Mouse (Mus musculus) kidney, adult 8-10 months (tissue): ENCODE data around the gene Dctpp1.
A peak's percentile ranks its signal among the peaks of the same experiment; 100 is the strongest.

Source experiments
- DNase-seq, 2 experiments: peaks; one replicate each; pipeline ENCODE4 v3.0.0; 2022

The Dctpp1 gene

DNA sequence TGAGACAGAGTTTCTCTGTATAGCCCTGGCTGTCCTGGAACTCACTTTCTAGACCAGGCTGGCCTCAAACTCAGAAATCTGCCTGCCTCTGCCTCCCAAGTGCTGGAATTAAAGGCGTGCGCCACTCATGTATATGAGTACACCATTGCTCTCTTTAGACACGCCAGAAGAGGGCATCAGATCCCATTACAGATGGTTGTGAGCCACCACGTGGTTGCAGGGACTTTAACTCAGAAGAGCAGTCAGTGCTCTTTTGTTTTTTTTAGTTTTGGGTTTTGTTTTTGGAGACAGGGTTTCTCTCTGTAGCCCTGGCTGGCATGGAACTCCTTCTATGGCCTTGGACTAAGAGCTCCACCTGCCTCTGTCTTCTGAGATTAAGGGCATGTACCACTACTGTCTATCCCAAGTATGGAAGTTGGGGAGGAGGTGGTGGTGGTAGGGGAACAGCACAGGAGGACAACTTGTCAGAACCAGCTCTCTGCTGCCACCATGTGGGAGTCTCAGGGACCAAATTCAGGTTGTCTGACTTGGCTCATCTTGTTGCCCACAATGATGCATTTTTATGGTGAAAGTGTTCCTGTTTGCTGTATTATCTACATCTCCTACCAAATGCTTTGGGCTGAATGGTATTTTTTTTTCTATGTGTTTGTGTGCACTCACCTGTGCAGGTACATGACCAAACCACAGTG is 31.8 kb downstream of the Dctpp1 start:
- DNase-seq, result peak; percentile 73 to 86

DNA sequence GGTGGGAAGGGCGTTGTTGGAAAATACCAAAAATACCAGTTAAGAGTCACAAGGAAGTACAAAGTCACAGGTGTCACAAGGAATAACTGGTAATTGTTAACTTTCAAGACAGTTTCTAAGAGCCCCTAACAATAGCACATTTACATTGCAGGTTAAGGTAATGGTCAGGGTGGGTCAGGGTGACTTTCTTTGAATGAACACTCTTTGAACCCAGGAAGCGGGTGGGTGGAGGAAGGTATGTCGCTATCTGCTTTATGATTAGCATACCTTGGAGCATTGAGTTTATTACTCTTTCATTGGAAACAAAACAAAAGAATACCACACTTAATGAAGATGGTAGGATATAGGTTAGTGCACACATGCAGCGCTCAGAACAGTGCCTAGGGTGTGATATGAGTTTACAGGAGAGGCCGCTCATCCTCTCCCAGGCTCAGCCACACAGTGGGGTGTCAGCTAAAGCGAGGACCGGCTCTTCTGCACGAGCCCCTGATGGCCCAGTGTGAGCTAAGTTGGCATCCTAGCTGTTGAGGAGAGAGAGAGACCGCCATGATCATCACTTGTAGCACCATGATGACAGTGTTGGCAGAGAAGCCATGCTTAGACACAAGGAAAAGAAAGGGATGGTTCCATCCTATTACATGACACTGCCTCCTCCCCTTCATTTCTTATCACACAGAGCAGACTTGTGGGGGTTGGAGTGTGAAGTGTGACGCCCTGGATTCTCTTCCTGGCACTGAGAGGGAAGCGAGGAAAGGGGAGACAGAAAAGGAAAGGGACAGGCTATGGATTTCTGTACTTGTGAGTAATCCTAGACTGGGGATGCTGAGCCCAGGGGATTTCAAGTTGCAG is 35.1 kb downstream of the Dctpp1 start:
- no peak for DNase-seq

DNA sequence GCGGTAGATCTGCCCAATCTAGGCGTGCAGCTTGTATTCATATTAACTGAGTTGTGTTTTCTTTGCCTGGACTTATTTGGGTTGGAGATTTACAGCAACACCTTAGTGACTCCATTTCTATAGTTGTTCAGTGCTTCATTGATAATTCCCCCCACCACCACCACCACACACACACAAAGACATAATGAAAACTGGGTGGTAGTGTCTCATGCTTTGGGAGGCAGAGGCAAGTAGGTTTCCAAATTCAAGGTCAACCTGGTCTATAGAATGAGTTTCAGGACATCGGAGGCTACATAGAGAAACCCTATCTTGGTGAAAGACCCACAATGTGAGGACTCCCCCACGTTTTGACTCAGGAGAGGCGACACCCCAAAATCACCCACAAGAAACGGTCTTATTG is 35.9 kb downstream of the Dctpp1 start:
- no peak for DNase-seq

DNA sequence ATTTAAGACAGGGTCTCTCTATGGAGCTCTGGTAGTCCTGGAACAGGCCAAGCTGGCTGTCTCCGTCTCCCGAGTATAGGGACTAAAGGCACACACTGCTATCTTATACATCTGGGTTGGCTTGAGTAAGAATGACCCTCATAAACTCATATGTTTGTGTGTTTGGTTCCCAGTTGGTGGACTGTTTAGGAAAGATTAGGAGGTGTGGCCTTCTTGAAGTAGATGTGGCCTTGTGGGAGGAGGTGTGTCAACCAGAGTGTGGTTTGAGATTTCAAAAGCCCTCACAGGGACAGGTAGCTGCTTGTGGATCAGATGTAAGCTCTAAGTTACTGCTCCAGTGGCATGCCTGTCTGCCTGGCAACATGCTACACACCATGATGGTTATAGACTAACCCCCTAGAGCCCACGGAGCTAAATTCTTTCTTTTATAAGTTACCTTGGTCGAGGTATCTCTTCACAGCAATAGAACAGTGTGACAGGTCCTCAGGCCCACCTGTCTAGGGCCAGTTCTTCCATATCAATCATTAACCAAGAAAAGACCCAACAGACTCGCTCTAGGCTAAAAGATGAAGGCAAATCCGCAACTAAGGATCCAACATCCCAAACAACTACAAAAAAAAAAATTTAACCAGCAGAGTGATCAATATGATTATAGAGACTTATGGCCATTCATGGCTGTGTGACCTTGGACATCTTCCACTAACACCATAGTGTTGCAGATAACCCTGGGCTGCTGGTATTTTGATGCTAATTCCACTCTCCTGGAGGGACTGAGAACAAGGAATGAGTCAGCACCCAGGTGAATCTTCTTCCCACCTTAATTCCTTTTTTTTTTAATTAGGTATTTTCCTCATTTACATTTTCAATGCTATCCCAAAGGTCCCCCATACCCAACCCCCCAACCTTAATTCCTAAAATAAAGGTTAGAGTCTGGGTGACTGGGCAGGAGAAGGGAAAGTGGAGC is 36.7 kb downstream of the Dctpp1 start:
- no peak for DNase-seq

DNA sequence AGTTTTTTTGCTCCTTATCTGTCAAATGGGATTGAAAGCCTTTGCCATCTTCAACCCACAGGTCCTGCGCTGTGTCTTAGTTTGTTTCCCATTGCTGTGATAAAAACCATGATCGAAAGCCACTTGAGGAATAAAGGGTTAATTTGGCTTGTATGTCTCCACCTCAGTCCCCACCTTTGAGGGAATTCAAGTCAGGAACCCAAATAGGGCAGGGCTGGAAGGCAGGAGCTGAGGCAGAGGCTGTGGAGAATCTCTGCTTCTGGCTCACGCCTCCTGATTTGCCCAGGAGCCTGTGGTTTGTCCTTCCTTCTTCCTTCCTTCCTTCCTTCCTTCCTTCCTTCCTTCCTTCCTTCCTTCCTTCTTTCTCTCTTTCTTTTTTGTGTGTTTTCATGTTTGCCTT is 37.4 kb downstream of the Dctpp1 start:
- no peak for DNase-seq

DNA sequence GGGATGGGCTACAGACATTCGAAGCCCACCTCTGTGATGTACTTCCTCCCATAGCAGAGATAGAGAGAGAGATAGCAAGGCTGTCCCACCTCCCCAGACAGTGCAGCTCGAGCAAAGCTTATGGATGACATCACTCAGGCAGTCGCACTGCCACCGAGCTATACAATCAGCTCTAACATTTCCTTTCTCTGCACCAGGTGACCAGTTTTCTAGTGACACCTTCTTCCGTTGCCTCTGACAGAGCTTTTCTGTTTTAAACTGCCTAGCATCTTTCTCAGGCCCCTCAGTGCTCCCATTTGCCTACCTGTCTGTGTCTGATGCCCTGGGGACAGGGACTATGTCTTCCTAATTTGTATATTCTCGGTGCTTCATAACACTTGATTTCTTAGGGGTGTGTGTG is 40.1 kb downstream of the Dctpp1 start:
- DNase-seq, result no peak

DNA sequence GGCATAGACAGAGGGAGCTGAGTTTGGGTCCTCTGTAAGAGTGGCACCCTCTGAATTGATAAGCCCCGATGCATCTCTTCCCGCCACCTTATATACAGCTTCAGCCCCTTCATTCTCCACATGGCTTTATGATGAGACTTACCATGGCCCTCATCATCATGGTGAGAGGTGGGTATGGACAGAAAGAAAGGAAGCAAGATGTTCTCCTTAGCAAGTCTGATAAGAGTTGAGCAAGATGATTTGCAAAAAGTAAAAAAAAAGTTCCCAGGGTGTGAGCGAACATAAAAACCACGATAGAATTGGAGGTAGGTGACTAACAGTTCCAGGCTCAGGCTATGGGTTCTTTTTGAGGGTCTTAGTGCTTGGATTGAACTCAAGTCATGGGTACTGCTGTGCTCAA is 41.8 kb downstream of the Dctpp1 start:
- DNase-seq, result no peak

DNA sequence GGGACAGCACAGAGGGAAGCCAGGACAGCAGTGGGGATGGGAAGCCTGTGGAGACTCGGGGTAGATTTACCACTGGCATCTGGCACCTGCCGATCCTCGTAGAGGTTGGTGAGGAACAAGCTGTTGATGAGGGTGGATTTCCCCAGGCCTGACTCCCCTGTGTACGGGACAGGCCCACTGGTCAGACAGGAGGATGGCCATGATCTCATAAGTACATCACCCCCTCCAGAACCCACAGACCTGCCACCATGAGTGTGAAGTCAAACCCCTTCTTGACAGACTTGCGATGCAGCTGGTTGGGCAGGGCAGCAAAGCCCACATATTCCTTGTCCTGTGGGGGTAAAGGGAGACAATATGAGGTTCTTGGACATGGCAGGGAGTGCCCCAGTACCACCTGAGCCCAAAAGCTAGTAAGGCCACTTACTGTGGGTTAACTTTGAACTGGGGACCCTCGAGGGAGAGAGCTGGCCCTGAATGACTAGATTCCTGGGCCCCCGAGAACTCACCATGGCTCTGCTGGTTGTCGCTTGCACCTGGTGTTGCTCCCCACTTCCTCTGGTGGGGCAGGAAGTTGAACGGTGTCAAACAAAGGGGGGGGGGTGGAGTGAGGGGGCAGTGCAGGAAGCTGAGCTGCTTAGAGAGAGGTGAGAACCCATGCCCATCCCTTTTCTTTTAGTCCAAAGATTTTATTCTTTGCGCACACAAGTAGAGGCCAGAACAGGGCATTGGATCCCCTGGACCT is 42.4 kb downstream of the Dctpp1 start:
- DNase-seq, result no peak

DNA sequence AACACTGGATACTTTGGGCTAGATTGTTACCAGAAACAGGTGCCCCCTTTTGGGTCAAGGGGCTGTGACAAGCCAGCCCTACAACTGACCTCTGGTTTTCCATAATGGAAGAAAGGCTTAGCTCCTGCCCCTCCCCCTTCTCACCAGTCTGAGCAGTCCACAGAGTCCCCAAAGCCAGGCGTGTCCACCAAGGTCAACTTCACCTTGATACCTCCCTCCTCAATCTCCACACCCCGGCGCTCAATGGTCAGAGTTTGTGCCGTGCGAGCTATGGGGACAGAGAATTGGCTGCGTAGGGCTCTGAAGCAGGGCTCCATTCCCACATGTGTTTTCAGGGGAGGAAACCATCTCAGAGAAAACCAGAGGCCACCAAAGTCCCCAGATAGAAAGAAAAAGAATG is 43.0 kb downstream of the Dctpp1 start:
- no peak for DNase-seq

DNA sequence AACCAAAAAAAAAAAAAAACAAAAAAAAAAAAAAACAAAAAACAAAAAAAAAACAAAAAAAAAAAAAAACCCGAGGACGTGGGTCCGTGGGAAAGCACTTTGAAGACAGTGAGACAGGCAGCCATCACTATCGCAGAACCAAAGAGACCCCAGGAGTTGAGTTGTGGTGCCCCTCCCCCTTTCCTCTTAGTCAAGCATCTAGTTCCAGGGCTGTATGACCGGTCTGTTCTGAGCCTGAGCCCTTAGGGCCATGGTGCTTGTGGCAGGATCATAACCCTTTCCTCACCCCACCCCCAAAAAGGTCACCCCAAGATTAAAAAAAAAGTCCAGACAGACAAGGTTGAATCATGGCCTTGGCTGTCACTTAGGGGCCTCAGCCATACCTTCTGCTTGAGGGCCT is 44.2 kb downstream of the Dctpp1 start:
- no peak for DNase-seq

DNA sequence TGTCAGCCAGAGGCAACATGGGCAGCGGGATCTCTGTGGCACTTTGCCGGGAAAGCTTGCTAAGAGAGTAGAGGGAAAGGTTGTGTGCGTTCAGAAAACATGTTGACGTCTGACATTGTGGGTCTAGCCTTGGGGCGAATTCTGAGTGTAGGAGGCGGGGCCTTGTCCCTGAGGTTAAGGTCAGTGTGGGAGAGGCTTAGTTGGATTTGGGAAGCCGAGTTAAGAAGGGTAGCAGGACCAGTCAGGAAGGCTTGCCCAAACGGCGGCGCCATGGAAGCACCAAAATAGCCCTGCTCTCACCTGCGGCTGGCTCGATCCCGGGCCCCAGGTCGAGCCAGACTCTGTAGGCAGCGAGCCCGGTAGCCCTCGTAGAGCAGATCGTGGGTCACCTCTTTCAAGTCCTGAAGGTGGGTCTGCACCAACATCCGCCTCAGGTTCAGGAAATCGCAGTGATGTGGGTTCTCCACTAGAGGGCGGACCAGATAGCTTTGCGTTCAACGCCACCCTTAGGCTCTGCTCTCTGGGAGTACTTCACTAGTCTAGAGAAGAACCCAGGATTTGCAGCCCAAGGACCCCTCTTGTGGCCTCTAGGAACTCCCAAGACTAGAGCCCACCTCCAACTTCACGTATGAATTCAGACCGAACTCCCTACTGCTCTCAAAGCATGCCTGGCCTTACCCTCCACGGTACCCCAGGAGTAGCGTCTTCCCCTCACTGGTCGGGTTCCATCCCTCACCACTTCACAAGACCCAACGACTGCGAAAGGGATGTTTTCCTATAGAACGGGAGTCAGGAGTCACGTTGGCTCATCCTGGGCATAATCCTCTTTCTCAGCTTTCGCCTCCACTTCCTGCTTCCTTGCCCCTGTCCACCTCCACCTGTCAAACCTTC is 45.3 kb downstream of the Dctpp1 start:
- peak; percentile 64 to 66 for DNase-seq

DNA sequence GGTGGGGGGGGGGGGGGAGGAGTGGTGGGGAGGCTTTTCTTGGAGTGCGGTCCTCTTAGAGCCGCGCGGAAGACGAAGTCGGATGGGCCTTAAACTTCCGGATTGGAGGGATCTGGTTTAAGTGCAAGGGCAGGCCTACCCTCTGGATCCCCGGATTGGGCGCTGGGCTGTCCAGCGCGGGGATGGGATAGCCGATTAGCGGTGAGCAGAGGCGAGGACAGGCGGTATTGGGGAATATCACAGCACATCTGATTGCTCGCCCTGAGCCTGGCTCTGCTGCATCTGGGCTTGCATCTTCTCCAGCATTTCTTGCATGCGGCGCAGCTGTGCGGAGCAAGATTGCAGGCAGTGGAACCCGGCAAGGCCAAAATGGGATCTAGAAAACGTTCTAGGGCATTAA is 46.0 kb downstream of the Dctpp1 start:
- no peak for DNase-seq

DNA sequence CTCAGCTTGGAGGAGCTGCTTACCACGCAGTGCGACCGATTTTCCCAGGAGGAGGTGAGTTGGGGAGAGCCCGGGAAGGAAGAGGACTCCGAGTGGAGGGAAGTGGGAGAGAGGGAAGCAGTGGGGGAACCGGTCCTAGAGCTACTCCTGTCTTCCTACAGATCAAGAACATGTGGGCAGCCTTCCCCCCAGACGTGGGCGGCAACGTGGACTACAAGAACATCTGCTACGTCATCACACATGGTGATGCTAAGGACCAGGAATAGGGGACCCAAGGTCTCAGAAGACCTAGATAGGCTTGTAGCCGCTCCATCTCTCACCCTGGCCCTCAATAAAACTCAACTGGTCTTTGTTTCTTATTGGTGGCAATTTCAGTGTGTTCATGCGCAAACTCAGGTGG is 46.6 kb downstream of the Dctpp1 start:
- no peak for DNase-seq

DNA sequence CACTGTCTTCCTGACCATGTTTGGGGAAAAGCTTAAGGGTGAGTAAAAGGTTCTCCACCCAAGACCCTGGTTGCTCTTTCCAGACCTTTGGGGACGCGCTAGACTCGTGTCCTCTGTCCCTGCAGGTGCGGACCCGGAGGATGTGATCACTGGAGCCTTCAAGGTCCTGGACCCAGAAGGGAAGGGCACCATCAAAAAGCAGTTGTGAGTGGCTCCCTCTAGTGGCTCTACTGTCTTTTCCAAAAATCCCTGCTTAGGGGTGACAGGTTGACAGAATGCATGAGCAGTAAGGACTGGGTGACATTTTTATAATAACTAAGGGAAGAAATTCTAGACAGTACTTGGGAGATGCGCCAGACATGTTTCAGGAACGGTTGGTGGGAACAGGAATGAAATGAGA is 47.0 kb downstream of the Dctpp1 start:
- peak in 1 of 2 experiments; percentile 48 for DNase-seq

DNA sequence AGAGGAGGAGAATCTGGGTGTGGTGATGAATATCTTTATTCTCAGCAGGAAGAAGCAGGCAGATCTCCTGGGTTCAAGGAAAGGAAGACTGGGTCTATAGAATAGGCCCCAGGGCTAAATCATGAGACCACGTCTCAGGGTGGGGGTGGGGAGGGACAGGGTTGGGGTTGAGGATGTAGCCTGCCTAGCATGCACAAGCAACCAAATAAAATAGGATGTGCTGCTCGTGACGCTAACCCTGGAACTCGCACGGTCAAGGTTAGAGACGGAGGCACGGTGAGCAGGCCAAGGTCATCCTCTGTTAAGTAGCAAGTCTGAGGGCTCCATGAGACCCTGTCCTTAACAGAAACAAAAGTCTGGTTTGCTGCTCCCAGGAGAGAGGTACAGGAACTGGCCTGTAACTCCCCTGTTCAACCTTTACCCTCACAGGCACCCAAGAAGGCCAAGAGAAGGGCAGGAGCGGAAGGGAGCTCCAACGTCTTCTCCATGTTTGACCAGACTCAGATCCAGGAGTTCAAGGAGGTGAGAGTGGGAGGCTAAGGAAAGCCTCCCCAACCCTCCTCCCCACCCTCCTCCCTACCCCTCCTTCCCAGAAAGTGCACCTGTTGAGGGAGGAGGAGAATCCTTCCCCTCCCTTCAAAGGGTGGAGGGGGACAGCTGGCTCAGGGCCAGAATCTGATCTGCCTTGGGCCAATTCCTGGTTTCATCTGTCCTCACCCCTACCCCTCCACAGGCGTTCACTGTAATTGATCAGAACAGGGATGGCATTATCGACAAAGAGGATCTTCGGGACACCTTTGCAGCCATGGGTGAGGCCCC is 47.9 kb downstream of the Dctpp1 start:
- no peak for DNase-seq

DNA sequence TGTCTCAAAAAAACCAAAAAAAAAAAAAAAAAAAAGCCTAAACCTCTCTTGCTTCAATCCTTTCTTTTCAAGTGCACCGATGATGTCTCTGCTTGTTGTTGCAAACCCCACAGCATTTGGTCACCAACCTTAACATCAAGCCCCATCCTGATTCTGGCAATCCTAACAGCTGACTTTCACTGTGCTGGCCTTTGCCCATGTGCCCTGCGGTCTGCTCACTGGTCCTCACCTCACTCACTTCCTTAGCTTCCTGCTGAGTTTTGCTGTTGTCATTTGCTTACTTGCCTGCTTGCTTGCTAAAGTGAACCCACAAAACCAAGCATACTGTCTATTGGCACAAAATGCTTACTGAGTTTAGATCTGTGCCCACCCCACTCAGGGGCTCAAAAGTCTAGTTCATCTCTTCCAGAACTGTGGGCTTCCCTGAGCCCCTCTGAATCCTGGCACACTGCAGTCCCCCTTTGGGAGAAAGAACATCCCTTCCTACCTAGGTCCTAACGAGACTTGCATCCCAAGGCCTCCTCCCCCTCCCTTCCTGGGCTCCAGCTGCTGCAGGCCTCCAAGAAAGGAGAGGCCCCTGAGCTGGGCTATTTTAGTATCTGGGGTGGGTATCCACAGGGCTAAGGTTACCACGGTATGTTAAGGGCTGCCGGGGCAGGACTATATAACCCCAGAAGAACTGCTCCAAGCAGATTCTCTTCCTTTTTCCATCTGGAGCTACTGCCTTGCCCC is 49.3 kb downstream of the Dctpp1 start:
- no peak for DNase-seq

DNA sequence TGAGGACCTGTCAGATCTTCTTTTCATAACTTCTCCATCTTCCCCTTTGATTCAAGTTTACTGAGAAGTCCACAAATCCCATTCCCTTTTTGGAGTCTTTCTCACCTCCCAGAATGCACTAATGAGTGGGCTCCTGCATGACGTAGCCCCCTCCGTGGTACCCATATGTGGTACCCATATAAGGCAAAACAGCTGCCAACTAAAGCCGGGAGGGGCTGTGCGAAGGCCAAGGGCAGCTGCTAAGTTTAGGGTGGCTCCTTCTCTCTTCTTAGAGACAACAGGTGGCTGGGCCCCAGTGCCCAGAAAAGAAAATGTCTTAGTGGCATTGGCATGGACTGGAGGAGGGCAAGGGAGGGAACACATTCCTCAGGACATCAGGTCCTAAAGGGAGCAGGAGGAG is 50.2 kb downstream of the Dctpp1 start:
- DNase-seq, result no peak

DNA sequence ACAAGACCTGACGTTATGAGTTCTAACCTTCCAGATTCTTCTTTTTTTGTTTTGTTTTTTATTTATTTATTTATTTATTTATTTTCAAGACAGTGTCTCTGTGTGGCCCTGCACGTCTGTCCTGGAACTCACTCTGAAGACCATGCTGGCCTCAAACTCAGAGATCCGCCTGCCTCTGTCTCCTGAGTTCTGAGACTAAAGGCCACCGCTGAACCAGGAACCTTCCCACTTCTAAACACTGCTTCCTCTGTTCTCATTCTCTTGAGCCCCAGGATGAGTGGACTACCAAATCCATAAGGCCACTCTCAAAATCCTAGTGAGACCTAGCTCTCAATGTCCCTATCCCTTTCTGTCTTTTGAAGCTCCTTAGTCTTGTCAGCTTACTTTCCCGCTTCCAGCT is 50.7 kb downstream of the Dctpp1 start:
- no peak for DNase-seq

DNA sequence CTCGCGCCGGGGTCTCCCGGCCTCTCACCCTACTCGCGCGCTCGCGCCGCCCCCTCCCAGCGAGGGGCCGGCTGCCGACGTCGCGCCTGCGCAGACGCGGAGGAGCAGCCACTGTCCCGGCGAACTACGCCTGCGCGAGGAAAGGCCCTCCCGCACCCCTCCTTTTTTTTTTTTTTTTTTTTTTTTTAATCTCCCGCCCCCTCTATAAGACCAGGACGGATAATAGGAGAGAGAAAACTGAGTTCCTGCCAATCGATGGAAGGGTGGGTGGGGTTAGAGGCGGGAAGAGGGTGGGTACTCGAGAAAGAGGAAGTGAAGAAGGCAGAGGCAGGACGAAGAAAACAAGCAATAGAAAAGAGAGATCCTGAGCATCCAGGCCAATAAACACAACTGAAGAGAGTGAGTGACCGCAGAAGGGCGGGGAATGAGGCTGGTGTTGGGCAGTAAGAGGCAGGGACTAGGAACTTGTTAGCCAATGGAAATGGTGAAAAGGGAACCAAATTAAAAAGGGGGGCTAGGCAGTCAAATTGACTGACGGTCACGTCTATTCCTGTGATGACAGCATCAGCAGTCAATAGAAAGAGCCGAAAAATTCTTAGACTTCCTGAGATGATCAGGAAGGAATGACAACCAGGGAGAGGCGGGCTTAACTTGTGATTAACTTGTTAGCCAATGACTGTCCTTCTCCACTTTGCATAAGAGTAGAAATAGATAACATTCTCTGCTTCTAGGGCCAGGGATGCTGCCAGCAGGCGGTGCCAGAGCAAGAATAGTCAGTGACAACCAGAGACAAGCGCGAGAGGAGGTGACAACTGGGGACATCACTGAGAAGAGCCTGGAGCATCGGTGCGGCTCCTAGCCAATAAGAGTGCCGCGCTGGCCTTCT is 51.7 kb downstream of the Dctpp1 start, which contains the start of gene Mylpf:
Gene Mylpf, plus strand, starts transcription at position 338 of the 886 bp plus-strand sequence.
- DNase-seq, result peak; percentile 93 to 99
